Mouse (Mus musculus): ENCODE data around the gene Gm38431.
A peak's percentile ranks its signal among the peaks of the same experiment; 100 is the strongest.
"Not testable (repeated sequence)": the region's sequence is repeated elsewhere in the genome, so short reads cannot be mapped to it uniquely, and the experiment has no call there.

The Gm38431 gene

DNA sequence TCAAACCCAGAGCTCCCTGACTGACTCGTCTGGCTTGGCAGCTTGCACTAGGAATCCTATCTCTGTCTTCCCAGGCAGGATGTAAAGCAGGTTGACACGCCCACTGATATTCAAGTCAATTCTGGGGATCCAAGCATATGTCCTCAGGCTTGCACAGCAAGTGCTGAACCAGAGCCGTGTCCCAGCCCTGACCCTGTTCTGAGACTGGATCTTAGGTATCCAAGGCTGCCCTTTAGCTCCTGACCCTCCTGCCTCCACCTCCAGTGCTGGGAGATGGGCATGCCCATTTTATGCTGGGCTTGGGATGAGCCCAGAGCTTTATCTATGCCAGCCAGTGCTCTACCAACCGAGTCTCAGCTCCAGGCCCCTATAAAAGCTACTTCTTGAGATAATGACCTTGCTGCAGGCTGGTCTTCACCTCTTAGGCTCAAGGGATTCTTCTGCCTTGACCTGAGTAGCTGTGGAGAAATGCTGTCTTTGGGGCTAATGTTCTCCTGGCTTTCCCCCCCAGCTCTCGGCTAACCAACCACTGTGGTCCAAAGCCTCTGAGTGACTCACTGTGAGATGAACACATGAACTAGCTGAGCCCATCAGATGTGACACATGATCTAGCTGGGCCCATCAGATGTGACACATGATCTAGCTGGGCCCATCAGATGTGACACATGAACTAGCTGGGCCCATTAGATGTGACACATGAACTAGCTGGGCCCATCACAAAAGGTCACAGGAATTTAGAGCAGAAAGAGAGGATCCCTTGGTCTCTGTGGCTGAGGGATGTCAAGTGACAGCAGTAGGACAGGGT lies 14.2 kb upstream of the Gm38431 start:
- peak in 1 of 2 experiments; percentile 20 for DNase-seq (ENCODE audit: low spot score in 2 of 2)

DNA sequence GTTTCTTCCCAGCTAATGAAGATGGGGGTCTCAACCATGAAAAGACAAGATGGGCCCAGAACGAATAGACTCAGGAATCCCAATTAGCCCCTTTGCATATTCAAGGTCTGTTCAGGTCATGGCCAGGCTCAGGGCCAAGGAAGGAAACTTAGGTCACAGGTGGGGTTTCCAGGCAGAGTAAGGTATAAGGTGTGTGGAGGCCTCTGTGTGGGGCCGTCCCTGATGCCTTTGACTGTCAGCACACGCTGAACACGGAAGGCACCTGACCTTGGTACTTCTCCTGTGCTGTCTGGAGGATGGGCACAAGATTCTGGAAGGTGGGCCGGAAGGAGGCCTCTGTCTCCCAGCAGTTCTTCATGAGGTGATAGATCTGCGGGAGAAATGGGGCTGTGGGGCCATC lies 13.0 kb upstream of the Gm38431 start:
- no peak for DNase-seq (ENCODE audit: low spot score in 2 of 2)

DNA sequence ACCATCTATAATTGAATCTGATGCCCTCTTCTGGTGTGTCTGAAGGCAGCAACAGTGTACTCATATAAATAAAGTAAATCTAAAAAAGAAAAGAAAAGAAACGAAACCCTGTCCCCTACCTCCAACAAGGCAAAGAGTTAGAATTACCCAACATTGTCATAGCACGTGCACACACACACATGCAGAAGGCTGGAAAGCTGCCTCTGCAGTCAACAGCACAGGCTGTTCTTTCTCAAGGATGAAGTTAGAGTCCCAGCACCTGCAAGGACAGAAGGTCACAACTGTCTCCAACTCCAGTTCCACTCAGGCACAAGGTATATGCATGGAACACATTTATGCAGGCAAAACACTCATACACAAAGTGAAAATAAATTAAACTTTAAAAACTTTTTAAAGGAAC lies 10.3 kb upstream of the Gm38431 start:
- no peak for DNase-seq (ENCODE audit: low spot score in 2 of 2)

DNA sequence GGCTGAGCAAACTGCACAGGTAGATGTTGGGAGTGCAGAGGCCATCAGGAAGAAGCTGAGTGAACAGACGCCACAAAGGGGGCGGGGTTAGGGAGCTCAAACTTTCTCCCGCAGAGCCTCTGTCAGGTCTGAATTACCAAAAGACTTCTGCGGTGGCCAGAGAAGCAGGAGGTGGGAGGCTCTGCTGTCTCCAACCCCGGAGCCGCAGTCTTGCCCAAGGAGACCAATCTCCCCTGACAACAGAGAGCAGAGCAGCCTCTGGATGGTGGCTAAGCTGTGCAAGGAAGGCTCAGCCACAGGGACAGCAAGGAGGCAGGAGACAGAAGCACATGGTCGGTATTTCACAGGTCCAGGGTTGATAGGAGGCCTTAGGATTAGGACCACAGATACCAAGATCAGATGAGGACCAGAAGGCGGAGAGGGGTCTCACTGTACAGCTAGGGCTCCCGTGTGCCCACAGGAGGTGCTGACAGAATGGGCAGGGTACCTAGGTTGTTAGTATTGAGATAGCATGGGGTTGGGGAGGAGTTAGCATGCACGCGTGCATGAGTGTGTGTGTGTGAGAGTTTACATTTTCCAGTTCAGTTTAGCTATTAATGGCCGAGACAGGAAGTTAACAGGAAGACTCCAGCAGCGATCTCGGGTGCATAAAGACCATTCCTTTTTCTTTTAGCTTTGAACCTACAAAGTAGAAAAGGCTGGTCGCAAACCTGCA lies 8.8 kb upstream of the Gm38431 start:
- no peak for DNase-seq (ENCODE audit: low spot score in 2 of 2)

DNA sequence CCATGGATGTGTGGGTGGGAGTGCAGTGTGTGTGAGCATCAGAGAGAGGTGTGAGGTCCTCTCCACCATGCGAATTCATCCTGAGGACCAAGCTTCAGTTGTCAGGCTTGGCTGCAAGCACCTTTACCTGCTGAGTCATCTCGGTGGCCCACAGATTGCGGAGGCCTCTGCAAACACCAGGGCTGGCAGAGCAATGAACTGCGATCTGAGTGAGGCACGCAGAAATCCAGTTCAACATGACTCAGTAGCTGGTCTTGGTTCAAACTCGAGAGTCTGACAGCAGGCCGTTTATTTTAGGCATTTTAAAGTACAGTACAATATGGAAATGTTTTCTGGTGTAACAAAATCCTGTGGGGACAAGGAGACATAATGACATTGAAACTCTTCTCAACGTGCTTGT lies 6.0 kb upstream of the Gm38431 start:
- peak; percentile 76 to 79 for DNase-seq (ENCODE audit: low spot score in 2 of 2)

DNA sequence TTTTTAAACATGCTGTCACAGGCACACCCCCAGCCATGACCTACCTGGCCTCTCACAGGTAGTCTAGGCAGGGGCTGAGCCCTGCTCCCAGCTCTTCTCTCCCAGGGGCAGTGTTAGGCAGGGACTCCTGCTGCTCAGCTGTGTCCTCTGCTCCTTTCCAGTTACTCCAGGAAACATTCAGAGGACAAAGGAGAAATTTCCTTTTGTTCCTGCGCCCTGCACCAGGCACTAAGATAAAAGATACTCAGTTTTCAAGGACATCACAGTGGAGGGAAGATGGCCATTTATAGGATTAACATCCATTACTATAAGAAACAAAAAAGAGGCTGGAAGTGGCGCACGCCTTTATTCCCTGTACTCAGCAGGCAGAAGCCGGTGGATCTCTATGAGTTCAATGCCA lies 4.2 kb upstream of the Gm38431 start:
- DNase-seq (ENCODE audit: low spot score in 2 of 2): no peak

DNA sequence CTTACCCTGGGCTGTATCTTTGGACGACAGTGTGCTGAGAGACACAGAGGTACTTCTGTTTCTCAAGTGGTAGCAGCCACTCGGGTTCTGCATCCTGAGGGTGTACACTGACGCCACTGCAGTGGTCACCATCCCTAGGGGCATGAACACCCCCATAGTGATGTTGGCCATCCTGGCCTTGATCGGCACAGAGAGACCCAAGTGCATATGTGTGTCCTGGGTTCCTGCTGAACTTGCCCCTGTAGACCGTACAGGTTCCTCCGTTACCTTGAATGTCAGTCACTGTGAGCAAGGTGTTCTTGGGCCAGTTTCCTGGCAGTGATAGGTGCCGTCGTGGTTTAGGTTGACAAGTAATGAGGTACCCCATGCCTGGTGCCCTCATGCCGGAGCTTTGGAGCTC lies 1.6 kb upstream of the Gm38431 start:
- DNase-seq (ENCODE audit: low spot score in 2 of 2): no peak

DNA sequence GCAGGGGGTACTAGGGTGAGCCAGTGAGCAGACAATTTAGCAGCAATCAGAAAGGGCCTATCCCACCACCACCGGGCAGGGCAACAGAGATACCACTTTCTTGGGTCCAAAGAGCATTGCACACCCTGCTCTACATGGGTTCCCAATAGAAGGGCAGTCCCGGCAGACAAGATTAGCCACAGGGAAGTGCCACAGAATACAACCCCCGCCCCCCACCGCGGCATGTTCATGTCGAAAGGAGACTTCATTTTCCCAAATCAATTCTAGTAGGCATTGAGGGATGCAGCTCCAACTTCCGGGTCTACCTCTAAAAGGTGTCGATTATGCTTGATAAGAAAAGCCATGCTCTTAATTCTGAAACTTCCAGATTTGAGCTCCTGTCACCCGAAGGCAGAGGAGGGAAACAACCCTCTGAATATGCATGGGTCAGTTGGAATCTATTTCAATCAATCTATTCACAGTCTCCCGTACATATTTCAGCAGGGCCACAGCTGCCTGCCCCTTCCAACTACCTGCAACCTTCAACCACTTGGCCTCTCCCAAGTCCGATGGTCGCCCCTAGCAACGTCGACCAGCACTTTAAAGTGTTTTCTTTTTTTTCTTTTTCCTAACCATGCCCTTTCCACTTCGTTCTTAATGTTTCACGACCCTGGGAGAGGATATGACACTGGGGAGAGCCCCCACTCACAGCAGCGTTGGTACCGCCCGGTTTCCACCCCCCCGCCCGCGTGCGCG lies 658 bp downstream of the Gm38431 start:
- DNase-seq (ENCODE audit: low spot score in 2 of 2): peak in 1 of 2 experiments; percentile 28

DNA sequence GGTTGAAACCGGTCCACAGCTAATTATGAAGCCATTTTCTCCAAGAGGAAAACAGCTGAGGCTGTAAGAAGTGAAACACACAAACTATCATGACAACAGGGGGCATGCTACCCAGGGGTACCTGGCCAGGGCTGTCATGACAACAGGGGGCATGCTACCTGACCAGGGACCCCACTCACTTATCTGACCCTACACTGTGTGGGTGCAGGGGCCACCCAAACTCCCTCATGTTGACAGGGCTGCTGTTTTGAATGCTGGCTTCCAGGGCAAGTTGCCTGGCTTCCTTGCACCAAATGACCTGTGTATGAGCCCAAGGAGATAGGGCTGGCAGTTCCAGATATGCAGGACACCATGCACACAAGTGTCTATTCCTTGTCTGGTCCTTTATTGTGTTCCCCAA lies 1.3 kb downstream of the Gm38431 start:
- DNase-seq (ENCODE audit: low spot score in 2 of 2): no peak

DNA sequence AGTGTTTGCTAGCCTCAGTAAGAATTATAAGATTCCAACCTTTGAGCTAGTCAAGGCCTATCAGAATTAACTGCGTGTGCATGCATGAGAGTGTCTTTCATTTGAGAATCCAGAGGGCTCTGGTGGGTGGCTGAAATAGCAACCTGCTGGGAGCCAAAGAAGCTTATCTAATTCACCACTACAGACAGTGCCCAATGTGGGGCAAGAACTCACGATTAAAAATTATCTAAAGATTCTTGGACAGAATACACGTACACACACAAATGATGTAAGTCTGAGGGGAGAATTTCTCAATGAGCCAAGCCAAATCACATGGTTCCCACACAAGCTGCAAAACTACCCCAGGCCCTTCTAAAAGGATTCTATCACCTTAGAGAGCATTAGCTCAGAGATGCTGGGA lies 8.5 kb downstream of the Gm38431 start:
- DNase-seq (ENCODE audit: low spot score in 2 of 2): no peak

DNA sequence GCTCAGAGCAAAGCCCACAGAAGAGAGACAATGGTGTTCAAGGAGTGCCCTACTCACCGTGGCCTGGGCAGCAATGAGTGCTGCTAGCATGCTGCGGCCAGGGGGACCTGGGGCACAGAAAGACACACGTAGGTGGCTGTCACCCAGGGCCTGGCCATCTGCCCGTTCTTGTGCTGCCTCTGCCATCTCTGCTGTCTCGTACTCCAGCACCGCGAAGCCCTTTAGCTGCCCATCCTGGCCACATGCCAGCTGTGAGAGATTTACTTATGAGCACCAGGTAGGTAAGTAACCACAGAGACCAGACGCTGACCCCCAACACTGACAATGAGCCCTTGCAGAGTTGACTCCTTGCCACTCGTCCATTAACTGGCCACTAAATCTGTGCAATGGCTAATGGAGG lies 10.7 kb downstream of the Gm38431 start:
- no peak for DNase-seq (ENCODE audit: low spot score in 2 of 2)

DNA sequence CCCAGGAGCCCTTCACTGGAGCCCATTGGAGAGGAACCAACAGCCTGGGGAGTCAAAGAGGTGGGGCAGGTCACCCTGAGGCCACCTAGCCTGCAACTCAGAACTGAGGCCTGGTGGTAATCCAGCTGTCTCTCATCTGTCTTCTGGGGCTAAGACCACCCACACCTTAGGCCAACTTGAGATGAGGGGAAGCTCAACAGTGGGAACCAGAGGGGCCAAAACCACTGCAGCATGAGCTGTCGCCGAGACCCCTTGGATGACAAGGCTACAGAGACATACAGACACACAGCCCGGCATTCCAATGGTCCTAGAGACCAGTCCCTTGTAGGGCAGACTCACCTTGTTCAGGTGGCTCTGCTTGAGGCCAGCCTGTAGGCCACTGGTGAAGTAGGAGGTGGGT lies 16.2 kb downstream of the Gm38431 start:
- DNase-seq (ENCODE audit: low spot score in 2 of 2): no peak

DNA sequence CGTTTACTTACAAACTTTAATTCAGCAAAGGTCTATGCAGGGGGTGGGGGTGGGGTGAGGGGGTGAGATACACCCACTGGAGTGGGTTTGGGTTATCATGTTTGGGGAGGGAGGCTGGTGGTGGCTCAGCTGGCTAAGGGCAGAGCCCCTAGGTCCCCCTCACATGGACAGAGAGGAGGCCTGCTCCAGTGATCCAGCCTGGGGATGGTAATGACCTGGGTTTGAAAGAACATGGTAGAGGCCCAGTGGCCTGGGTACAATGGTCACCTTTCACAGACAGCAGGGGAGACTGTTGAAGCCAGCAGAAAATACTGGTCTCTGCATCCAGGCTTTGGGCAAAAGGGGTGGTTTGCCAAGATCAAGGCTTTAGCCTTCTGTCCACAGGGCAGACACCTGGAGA lies 17.6 kb downstream of the Gm38431 start:
- no peak for DNase-seq (ENCODE audit: low spot score in 2 of 2)

DNA sequence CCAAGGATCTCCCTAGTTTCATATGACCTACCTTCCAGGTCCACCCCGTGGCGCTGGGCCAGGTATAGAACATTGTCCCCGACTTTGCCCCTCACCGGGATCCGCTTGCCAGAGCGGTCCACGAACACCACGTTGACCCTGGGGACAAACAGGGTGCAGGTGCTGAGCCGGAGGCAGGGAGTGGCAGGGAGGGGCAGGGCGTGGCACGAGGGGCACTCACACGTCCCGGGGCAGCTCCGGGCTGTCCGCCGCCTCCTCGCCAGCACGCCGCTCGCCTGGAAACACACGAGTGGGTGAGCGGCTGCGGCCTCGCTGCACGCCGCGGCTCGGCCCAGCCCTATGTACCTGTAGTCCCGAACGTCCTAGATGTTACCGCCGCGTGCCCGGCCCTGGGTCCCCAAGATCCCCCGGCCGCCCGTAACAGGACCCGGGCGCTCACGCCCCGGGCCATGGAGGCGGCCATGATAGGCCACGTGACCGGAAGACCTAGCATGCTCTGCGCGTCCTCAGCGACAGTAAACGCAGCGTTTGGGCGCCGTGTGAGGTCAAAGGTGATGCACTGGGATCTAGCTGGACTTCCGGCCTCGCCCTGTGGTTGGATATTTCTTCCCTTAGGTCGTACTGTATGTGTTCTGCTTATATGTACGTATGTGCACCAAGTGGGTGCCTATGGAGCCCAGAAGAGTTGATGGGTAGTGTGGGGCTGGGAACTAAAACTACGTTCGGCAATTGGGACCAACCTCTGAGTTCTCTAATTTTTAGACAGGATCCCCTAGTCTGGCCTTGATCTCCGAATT lies 18.6 kb downstream of the Gm38431 start, which contains the start of the genes Gm49373 and Fdx1l:
Gene Gm49373, minus strand, starts transcription at position 53 of the 797 bp plus-strand sequence.
Gene Fdx1l, minus strand, starts transcription at position 571 of the 797 bp plus-strand sequence.
- peak; percentile 91 to 95 for DNase-seq (ENCODE audit: low spot score in 2 of 2)

DNA sequence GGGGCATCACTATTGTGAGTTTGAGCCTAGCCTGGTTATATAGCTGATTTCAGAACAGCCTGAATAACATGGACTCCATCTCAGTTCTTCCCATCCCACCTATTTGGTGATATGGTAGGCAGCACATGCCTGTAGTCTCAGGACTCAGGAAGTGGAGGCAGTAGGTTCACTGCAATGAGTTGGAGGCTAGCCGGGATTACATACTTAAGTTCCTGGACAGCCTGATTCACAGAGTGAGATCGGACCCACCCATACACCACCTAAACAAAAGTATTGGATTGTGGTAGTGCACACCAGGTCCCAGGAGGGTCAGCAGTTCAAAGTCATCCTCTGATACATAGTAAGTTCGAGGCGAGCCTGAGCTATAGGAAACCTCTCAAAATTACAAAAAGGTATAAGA lies 19.2 kb downstream of the Gm38431 start:
- peak in 1 of 2 experiments; percentile 31 for DNase-seq (ENCODE audit: low spot score in 2 of 2)

DNA sequence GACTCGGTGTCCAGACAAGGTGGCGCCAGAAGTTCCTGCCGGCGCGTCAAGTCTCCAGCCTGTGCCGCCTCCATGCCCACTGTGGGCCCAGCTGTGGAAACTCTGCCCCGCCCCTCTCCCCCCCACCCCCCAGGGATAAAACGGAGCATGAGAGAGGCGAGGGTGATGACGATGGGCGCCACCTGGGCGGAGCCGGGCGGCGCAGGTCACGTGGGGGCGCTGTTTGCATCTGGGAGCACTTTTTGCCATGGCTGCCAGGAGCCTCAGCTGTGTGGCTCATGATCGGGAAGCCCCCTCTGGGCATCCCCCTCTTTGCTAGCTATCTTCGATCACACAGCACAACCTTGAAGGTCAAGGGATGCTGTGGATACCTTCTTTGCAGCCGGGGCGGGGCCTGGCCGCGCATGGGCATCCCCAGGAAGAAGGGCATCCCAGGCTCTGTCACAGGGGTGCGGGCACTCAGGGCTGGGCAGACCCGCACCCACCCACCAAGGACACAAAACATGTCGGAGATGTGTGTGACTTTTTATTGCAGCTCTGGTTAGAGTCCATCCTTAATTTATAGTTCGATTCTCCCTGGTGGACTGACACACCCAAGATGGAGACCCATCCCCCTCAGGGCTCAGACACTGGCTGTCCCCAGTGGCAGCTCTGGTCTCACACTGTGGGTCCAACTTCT lies 24.7 kb downstream of the Gm38431 start, which contains the start of gene Zglp1:
Gene Zglp1, minus strand, starts transcription at position 88 of the 679 bp plus-strand sequence.
- DNase-seq (ENCODE audit: low spot score in 2 of 2): no peak

DNA sequence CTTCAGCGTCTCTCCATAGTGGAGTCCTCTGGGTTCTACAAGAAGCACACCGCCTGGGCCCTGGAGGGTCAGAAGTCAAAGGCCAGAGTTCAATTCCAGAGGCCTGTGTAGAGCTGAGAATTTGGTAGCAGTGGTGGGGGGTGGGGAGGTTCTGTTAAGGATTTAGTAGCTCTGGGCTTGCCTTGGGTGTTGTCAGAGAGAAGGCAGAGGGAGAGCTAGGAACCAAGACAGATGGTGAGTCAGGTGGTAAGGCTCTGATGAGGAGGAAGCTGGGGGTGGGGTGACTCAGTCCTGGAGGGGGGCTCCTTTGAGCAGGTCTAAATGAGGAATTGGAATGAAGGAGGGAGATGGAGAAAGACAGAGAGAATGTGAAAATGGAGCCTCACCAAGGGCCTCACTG lies 28.9 kb downstream of the Gm38431 start:
- DNase-seq (ENCODE audit: low spot score in 2 of 2): peak; percentile 73 to 80

DNA sequence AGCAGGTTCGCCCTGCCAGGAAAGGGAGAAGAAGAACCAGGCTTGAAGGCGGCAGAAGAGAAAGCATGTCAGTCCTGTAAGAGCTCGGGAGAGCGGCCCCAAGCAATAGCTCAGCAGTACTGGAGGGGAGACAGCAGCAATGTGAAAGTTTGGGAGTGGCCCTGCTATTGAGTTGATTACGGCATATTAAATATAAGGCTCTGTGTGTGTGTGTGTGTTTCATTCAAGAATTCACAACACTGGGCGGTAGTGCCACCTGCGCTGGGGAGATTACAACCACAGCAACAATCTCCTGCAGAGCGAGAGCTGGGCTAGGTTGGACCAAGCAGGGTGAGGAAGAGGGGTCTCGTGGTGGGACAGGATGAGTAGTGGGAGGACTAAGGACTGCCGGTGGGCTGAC lies 40.2 kb downstream of the Gm38431 start:
- DNase-seq (ENCODE audit: low spot score in 2 of 2): no peak

DNA sequence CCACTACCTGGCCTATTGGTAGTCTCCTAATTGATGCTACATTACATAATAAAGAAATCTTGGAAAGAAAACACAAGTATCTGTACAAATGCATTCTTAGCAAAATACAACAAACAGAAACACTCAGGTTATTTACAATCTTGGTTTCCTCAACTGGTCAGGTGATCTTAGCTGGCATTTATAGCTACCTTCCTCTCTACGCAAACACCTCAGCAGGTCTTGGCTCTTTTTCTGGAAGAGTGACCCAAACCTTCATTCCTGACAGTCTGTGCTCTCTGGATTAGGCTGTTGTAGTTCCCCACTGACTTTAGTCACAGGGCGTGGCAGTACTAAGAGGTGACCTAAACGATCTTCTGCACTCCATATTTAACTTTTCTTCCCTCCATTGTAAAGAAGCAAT lies 46.6 kb downstream of the Gm38431 start:
- no peak for DNase-seq (ENCODE audit: low spot score in 2 of 2)

DNA sequence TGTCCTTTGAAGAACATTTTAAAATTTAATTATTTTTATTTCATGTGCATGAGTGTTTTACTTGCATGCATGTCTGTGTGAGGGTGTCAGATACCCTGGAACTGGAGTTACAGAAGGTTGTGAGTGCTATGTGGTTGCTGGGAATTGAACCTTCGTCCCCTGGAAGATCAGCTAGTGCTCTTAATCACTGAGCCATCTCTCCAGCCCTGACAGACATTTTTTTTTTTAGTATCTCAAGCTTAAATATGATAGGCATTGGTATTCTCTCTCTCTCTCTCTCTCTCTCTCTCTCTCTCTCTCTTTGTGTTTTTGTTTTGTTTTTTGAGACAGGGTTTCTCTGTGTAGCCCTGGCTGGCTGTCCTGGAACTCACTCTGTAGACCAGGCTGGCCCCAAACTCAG lies 47.0 kb downstream of the Gm38431 start:
- not testable (repeated sequence) for DNase-seq (ENCODE audit: low spot score in 2 of 2)

DNA sequence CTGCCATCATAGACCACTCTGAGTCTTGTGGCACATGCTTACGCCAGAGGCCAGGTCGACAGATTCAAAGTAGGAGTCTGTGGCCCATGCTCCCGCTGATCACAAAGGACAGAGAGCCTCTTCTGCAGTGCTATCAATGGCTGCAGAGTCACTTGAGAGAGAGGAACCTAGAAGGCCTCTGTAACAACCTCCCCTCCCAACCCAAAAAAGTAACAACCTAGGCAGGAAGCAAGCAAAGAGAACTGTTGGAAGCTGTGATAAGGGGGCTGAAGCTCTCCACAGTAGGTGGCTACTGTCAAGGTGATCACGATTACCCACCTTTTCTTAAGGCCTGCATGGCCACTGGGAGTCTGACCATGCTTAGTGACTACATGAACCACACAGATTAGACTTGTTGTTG lies 48.2 kb downstream of the Gm38431 start:
- no peak for DNase-seq (ENCODE audit: low spot score in 2 of 2)
